Mouse (Mus musculus) ES-Bruce4 (cell line): ENCODE measurements at regions not wholly inside any gene's neighbourhood (a gene's known extent, or its start where the extent isn't known, plus 50 kb on each side); places are given as distances from the start of the nearest gene placed in this dataset.

Source experiments
- CTCF ChIP-seq: IDR thresholded peaks from one replicate; pipeline ENCODE4 v1.8.1; 2011; ENCODE audit warnings: low read depth, low read length
- EP300 ChIP-seq: IDR thresholded peaks from 2 replicates; pipeline ENCODE4 v1.6.1; 2011; ENCODE audit warnings: low read depth, low read length; ENCODE audit not compliant: insufficient read depth
- POLR2A ChIP-seq: IDR thresholded peaks from one replicate; pipeline ENCODE4 v1.8.1; 2011; ENCODE audit warnings: low read length; ENCODE audit not compliant: insufficient read depth

GRCm38 (mm10) chr10:118609157-118609556 lies 168.3 kb downstream of the Ifng start:
- no peak for TF ChIP-seq EP300
- TF ChIP-seq CTCF, result no peak
- TF ChIP-seq POLR2A, result no peak
